In genomic region chr4:149144459-149144858, GRCm38 (mm10) we compare ENCODE assay signal across 8 mouse cellular contexts. TPM values are rescaled to one million over a fixed set of nuclear protein-coding genes. Genes with fewer than 3 reads are reported as not detected.
A peak's percentile ranks its signal among the peaks of the same experiment; 100 is the strongest.
DNase-seq lines count a peak whose midpoint lies in the region; ATAC-seq lines count a peak whose summit lies in the region.

No protein-coding gene starts in this region.

- no peaks in the 10 kb centered on the region for H3K27me3 ChIP-seq in hindbrain, embryonic 15.5 days

- H3K36me3 ChIP-seq in hindbrain, embryonic 15.5 days = no peaks in the 10 kb centered on the region

- no peaks in the 10 kb centered on the region for H3K4me1 ChIP-seq in hindbrain, embryonic 15.5 days (replicated peaks)

- no peak overlapping the region for H3K4me2 ChIP-seq in hindbrain, embryonic 15.5 days

- peak overlapping the region; percentile 51; the same call in 1 of the 2 replicates for H3K27ac ChIP-seq in hindbrain, embryonic 15.5 days (replicated peaks)

- DNase-seq in R1 (ENCODE audit: low read depth, low spot score) = peak; percentile 79
- DNase-seq in cerebellum, postnatal 10 days = peak; percentile 87 to 90
- DNase-seq in frontal cortex, postnatal 25 days (ENCODE audit: low spot score in 2 of 2) = peak; percentile 69 to 82
- peak; percentile 65 to 79 for DNase-seq in layer of hippocampus, postnatal 25 days (ENCODE audit: extremely low spot score in 1 of 2, low spot score in 1 of 2)
- DNase-seq in lung, postnatal 25 days (ENCODE audit: low spot score) = peak; percentile 86
- DNase-seq in retina, postnatal 1 day = peak; percentile 91
- peak; percentile 71 to 73 for DNase-seq in thymus, postnatal 36 days

- 4% methylated on average over 3 of the region's 3 CpGs for WGBS in hindbrain, embryonic 15.5 days

- H3K9me3 ChIP-seq in hindbrain, embryonic 15.5 days = no peaks in the 10 kb centered on the region

- peak; percentile 88 for ATAC-seq in hindbrain, embryonic 15.5 days (ENCODE audit: low FRiP score, low read depth)

- no peak overlapping the region for H3K9ac ChIP-seq in hindbrain, embryonic 15.5 days

- H3K4me3 ChIP-seq in hindbrain, embryonic 15.5 days = no peak overlapping the region

RNA-seq across cellular contexts. Expression of gene Cenps, which starts 7.0 kb away (rescaled TPM):
- 15.3 and 18.8 TPM in 2 replicates for polyA plus RNA-seq in hindbrain, embryonic 15.5 days (2015; fragmentation: Nextera tagmentation; extraction: Ambion mirVana)
- total RNA-seq in layer of hippocampus, postnatal 25 days (2021) = 10 to 100 TPM; 17.0 to 20.5 TPM

RNA-seq across cellular contexts. Expression of gene Cort, which starts 17.9 kb away (rescaled TPM):
- 0.23 and 0.59 TPM in 2 replicates for polyA plus RNA-seq in hindbrain, embryonic 15.5 days (2015; fragmentation: Nextera tagmentation; extraction: Ambion mirVana)
- 10 to 100 TPM in 1 of 2 experiments, 1 to 10 TPM in 1; 8.1 to 10.7 TPM for total RNA-seq in layer of hippocampus, postnatal 25 days (2021)

RNA-seq across cellular contexts. Expression of gene Pgd, which starts 22.1 kb away (rescaled TPM):
- 114 and 119 TPM in 2 replicates for polyA plus RNA-seq in hindbrain, embryonic 15.5 days (2015; fragmentation: Nextera tagmentation; extraction: Ambion mirVana)
- 10 to 100 TPM; 34.7 to 37.4 TPM for total RNA-seq in layer of hippocampus, postnatal 25 days (2021)

RNA-seq across cellular contexts. Expression of gene Dffa, which starts 40.5 kb away (rescaled TPM):
- 23.7 and 25.5 TPM in 2 replicates for polyA plus RNA-seq in hindbrain, embryonic 15.5 days (2015; fragmentation: Nextera tagmentation; extraction: Ambion mirVana)
- total RNA-seq in layer of hippocampus, postnatal 25 days (2021) = 10 to 100 TPM; 41.2 to 48.9 TPM

RNA-seq across cellular contexts. Expression of gene Pex14, which starts 44.8 kb away (rescaled TPM):
- 54.4 and 61.9 TPM in 2 replicates for polyA plus RNA-seq in hindbrain, embryonic 15.5 days (2015; fragmentation: Nextera tagmentation; extraction: Ambion mirVana)
- total RNA-seq in layer of hippocampus, postnatal 25 days (2021) = 10 to 100 TPM; 44.8 to 45.0 TPM
